Mouse (Mus musculus): ENCODE measurements around the gene Ube2cbp. TPM values are rescaled to one million over a fixed set of nuclear protein-coding genes. Genes with fewer than 3 reads are reported as not detected.

Gene Ube2cbp
- polyA plus RNA-seq (2012; rRNA removed) = 0.11 and 0.27 TPM in 2 replicates

GRCm38 (mm10) chr9:86464151-86465105, at the start of gene Ube2cbp:
Ube2cbp (minus strand) TSS chr9:86464950.

GRCm38 (mm10) chr9:86466990-86467870, 2.5 kb upstream of the Ube2cbp start, which contains the start of gene Dop1a:
Dop1a (plus strand) TSS chr9:86467154.

Other genes starting within 250 kb of the Ube2cbp start
- gene Dop1a, start 2.2 kb upstream of the Ube2cbp start, polyA plus RNA-seq (2012; rRNA removed) = 1.1 and 2.0 TPM in 2 replicates
- 0.56 and 0.79 TPM in 2 replicates for gene Pgm3, start 106.9 kb upstream of the Ube2cbp start, polyA plus RNA-seq (2012; rRNA removed)
- 0.41 and 0.57 TPM in 2 replicates for gene Rwdd2a, start 107.0 kb upstream of the Ube2cbp start, polyA plus RNA-seq (2012; rRNA removed)
- gene Me1, start 231.0 kb upstream of the Ube2cbp start, polyA plus RNA-seq (2012; rRNA removed) = 37.7 and 42.2 TPM in 2 replicates

Data from stomach, adult 2 months (tissue).